14 mouse cellular contexts compared by ENCODE assay signal in the genomic region with DNA sequence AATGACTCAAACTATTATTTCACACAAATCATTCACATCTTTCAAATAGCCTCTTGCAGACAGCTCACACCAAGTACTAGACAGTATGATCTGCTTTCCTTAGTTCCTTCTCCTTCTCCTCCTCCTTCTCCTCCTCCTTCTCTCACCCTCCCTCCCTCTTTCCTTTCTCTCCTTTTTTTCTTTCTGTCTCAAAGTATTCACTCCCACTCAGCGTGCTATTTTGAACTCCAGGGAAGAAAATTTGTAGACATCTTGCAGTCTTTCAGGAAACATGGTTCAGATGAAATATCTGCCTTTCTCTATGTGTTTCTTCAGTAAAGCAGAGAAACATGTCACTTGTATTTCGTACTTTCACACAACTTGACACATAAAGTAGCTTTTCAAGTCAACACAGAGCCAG.
"Had no signal": no experiment of that assay in that cellular context is flagged by ENCODE, and none has a peak within 500 bp of the region (broad histone marks: within the 10 kb centered on the region; RNA-seq: fewer than 3 reads in every experiment).

No protein-coding gene starts in this region.

- H3K4me1 ChIP-seq: liver, embryonic 12.5 days had no signal

- ATAC-seq: intestine, embryonic 15.5 days; liver, embryonic 12.5 days had no signal

- H3K9me3 ChIP-seq: intestine, embryonic 15.5 days; limb, embryonic 15.5 days; liver, embryonic 12.5 days; megakaryocyte, embryonic 14.5 days; midbrain, embryonic 12.5 days had no signal

- H3K27ac ChIP-seq: intestine, embryonic 15.5 days; limb, embryonic 15.5 days; liver, embryonic 12.5 days; macrophage; midbrain, embryonic 12.5 days; stomach, postnatal 0 days had no signal

- H3K4me3 ChIP-seq: intestine, embryonic 15.5 days; limb, embryonic 15.5 days; liver, embryonic 12.5 days; megakaryocyte, embryonic 14.5 days; midbrain, embryonic 12.5 days had no signal

- H3K9ac ChIP-seq: intestine, embryonic 15.5 days; limb, embryonic 15.5 days; liver, embryonic 12.5 days; lung, embryonic 14.5 days; midbrain, embryonic 12.5 days had no signal

- DNase-seq: kidney, adult 18-20 months; kidney, postnatal 25 days; layer of hippocampus, adult 9-11 months; lung, embryonic 14.5 days; lung, postnatal 14 days; thymus, adult 18-20 months; thymus, postnatal 14 days had no signal

- H3K36me3 ChIP-seq: intestine, embryonic 15.5 days; limb, embryonic 15.5 days; liver, embryonic 12.5 days; midbrain, embryonic 12.5 days had no signal

- H3K27me3 ChIP-seq: intestine, embryonic 15.5 days; limb, embryonic 15.5 days; liver, embryonic 12.5 days; megakaryocyte, embryonic 14.5 days had no signal

- H3K4me2 ChIP-seq: intestine, embryonic 15.5 days; limb, embryonic 15.5 days; liver, embryonic 12.5 days; lung, embryonic 14.5 days; midbrain, embryonic 12.5 days had no signal
